Mouse (Mus musculus): ENCODE measurements at regions not wholly inside any gene's neighbourhood (a gene's known extent, or its start where the extent isn't known, plus 50 kb on each side); places are given as distances from the start of the nearest gene placed in this dataset.

GRCm38 (mm10) chr1:41002006-41002405 lies 196.6 kb downstream of the Tmem182 start:
- H3K27ac ChIP-seq (ENCODE audit: control insufficient read depth, low read depth, low read length): no peak overlapping the region
- H3K9me3 ChIP-seq (replicated peaks; ENCODE audit: insufficient read depth, low read length): no peaks in the 10 kb centered on the region
- TF ChIP-seq TCF12 (IDR thresholded peaks at IDR 0.05; ENCODE audit: low read depth, low read length): no peak
- no peak for TF ChIP-seq RCOR1 (IDR thresholded peaks at IDR 0.05; ENCODE audit: low read depth, low read length)
- TF ChIP-seq MYB (IDR thresholded peaks at IDR 0.05; ENCODE audit: low read depth, low read length): no peak
- TF ChIP-seq GABPA (IDR thresholded peaks at IDR 0.05; ENCODE audit: low read depth, low read length): no peak
- no peak for TF ChIP-seq MYC (IDR thresholded peaks at IDR 0.05; ENCODE audit: low read depth, low read length)
- TF ChIP-seq ZNF384 (IDR thresholded peaks at IDR 0.05; ENCODE audit: low read depth, low read length): no peak
- no peak for TF ChIP-seq SMC3 (IDR thresholded peaks at IDR 0.05; ENCODE audit: low read depth, low read length)
- no peak for TF ChIP-seq POLR2AphosphoS2 (IDR thresholded peaks at IDR 0.05; ENCODE audit: low read length)
- no peak for TF ChIP-seq POLR2AphosphoS5 (IDR thresholded peaks at IDR 0.05; ENCODE audit: borderline replicate concordance, low read depth, low read length)
- H3K27me3 ChIP-seq (ENCODE audit: control insufficient read depth in 1 of 2, insufficient read depth in 2 of 2, low read length in 2 of 2): no peaks in the 10 kb centered on the region
- H3K4me1 ChIP-seq (ENCODE audit: control insufficient read depth in 1 of 2, insufficient read depth in 2 of 2, low read length in 2 of 2): no peaks in the 10 kb centered on the region
- no peaks in the 10 kb centered on the region for H3K36me3 ChIP-seq (ENCODE audit: control insufficient read depth in 1 of 2, insufficient read depth in 2 of 2, low read length in 2 of 2)
- H3K4me3 ChIP-seq (ENCODE audit: control insufficient read depth in 1 of 2, insufficient read depth in 1 of 2, low read depth in 2 of 2, low read length in 2 of 2): no peak overlapping the region
- H3K9ac ChIP-seq (ENCODE audit: control insufficient read depth, low read depth, low read length, poor library complexity, severe bottlenecking): no peak overlapping the region
- no peaks in the 10 kb centered on the region for H3K79me2 ChIP-seq (ENCODE audit: control insufficient read depth, insufficient read depth, low read length, poor library complexity)
- no peak for DNase-seq (ENCODE audit: low read depth, low spot score)

- TF ChIP-seq TBP (IDR thresholded peaks at IDR 0.05; ENCODE audit: low read depth, low read length) (no peak), CTCF (IDR thresholded peaks at IDR 0.05 in 2 of 3, conservative IDR thresholded peaks at IDR 0.05 in 1 of 3; ENCODE audit: control insufficient read depth in 1 of 3, insufficient read depth in 1 of 3, low read depth in 2 of 3, low read length in 3 of 3, poor library complexity in 1 of 3, severe bottlenecking in 1 of 3) (no peak), RCOR1 (IDR thresholded peaks at IDR 0.05; ENCODE audit: low read depth, low read length) (no peak), TAL1 (IDR thresholded peaks at IDR 0.05; ENCODE audit: low read length) (no peak), ELF1 (IDR thresholded peaks at IDR 0.05; ENCODE audit: low read depth, low read length) (no peak), POLR2AphosphoS2 (IDR thresholded peaks at IDR 0.05; ENCODE audit: low read length) (no peak), HCFC1 (IDR thresholded peaks at IDR 0.05; ENCODE audit: low read depth, low read length) (no peak), SIN3A (IDR thresholded peaks at IDR 0.05; ENCODE audit: low read length) (no peak)
- no peaks in the 10 kb centered on the region for H3K9me3 ChIP-seq (replicated peaks; ENCODE audit: insufficient read depth, low read length)
- H3K79me2 ChIP-seq (ENCODE audit: control insufficient read depth, insufficient read depth, low read length, poor library complexity): no peaks in the 10 kb centered on the region
- H3K9ac ChIP-seq (ENCODE audit: control insufficient read depth, low read depth, low read length, poor library complexity, severe bottlenecking): no peak overlapping the region
- no peak for DNase-seq (ENCODE audit: low read depth, low spot score)
- no peaks in the 10 kb centered on the region for H3K27me3 ChIP-seq (ENCODE audit: control insufficient read depth in 1 of 2, insufficient read depth in 2 of 2, low read length in 2 of 2)
- H3K36me3 ChIP-seq (ENCODE audit: control insufficient read depth in 1 of 2, insufficient read depth in 2 of 2, low read length in 2 of 2): no peaks in the 10 kb centered on the region
- H3K27ac ChIP-seq (ENCODE audit: control insufficient read depth, low read depth, low read length): no peak overlapping the region
- no peak overlapping the region for H3K4me3 ChIP-seq (ENCODE audit: control insufficient read depth in 1 of 2, insufficient read depth in 1 of 2, low read depth in 2 of 2, low read length in 2 of 2)
- H3K4me1 ChIP-seq (ENCODE audit: control insufficient read depth in 1 of 2, insufficient read depth in 2 of 2, low read length in 2 of 2): no peaks in the 10 kb centered on the region
Observed at GRCm38 (mm10) chr1:41026943-41027342, 221.5 kb downstream of the Tmem182 start.

GRCm38 (mm10) chr1:41027540-41027978 lies 222.2 kb downstream of the Tmem182 start:
- no peaks in the 10 kb centered on the region for H3K4me1 ChIP-seq (ENCODE audit: control insufficient read depth in 1 of 2, insufficient read depth in 2 of 2, low read length in 2 of 2)
- H3K9me3 ChIP-seq (replicated peaks; ENCODE audit: insufficient read depth, low read length): no peaks in the 10 kb centered on the region
- no peaks in the 10 kb centered on the region for H3K27me3 ChIP-seq (ENCODE audit: control insufficient read depth in 1 of 2, insufficient read depth in 2 of 2, low read length in 2 of 2)
- H3K36me3 ChIP-seq (ENCODE audit: control insufficient read depth in 1 of 2, insufficient read depth in 2 of 2, low read length in 2 of 2): no peaks in the 10 kb centered on the region
- no peak overlapping the region for H3K27ac ChIP-seq (ENCODE audit: control insufficient read depth, low read depth, low read length)
- H3K9ac ChIP-seq (ENCODE audit: control insufficient read depth, low read depth, low read length, poor library complexity, severe bottlenecking): no peak overlapping the region
- TF ChIP-seq MAZ (IDR thresholded peaks at IDR 0.05; ENCODE audit: low read depth, low read length) (no peak), BHLHE40 (IDR thresholded peaks at IDR 0.05; ENCODE audit: borderline replicate concordance, low read depth, low read length) (no peak), TCF12 (IDR thresholded peaks at IDR 0.05; ENCODE audit: low read depth, low read length) (no peak), ZMIZ1 (IDR thresholded peaks at IDR 0.05; ENCODE audit: low read depth, low read length) (no peak), POLR2AphosphoS2 (IDR thresholded peaks at IDR 0.05; ENCODE audit: low read length) (no peak), MYB (IDR thresholded peaks at IDR 0.05; ENCODE audit: low read depth, low read length) (no peak), POLR2AphosphoS5 (IDR thresholded peaks at IDR 0.05; ENCODE audit: borderline replicate concordance, low read depth, low read length) (no peak)
- DNase-seq (ENCODE audit: low read depth, low spot score): no peak
- H3K79me2 ChIP-seq (ENCODE audit: control insufficient read depth, insufficient read depth, low read length, poor library complexity): no peaks in the 10 kb centered on the region
- H3K4me3 ChIP-seq (ENCODE audit: control insufficient read depth in 1 of 2, insufficient read depth in 1 of 2, low read depth in 2 of 2, low read length in 2 of 2): no peak overlapping the region
